Mouse (Mus musculus) E14TG2a.4 (cell line): ENCODE results near the gene Gm10134.

Source experiments
- H3K27me3 ChIP-seq: 2 replicates; pipeline ENCODE4 v1.6.1; 2014; ENCODE audit warnings: low read length, control low read depth; ENCODE audit not compliant: insufficient read depth
- H3K36me3 ChIP-seq: 2 replicates; pipeline ENCODE4 v1.6.1; 2014; ENCODE audit warnings: low read length, control low read depth; ENCODE audit not compliant: insufficient read depth
- H3K4me1 ChIP-seq: replicated peaks from 2 replicates; pipeline ENCODE4 v1.6.1; 2014; ENCODE audit warnings: low read depth, low read length, control low read depth
- H3K4me3 ChIP-seq: replicated peaks from 2 replicates; pipeline ENCODE4 v1.5.1; 2014; ENCODE audit warnings: mild to moderate bottlenecking, low read length
- H3K9me3 ChIP-seq: 2 replicates; pipeline ENCODE4 v1.6.1; 2014; ENCODE audit warnings: low read length, control low read depth
- CTCF ChIP-seq: conservative IDR thresholded peaks from 2 replicates; pipeline ENCODE4 v1.5.1; 2014; ENCODE audit warnings: low read length
- NANOG ChIP-seq: IDR thresholded peaks from 2 replicates; pipeline ENCODE4 v1.6.1; 2014; ENCODE audit warnings: borderline replicate concordance, low read length, mixed read lengths
- POU5F1 ChIP-seq: IDR thresholded peaks from 2 replicates; pipeline ENCODE4 v1.6.1; 2014; ENCODE audit warnings: low read length, borderline replicate concordance

Gm10134 gene

GRCm38 (mm10) chr2:28513431-28514370, 7.8 kb downstream of the Gm10134 start:
- Histone ChIP-seq H3K27me3 (0 out of 2 replicates have a peak, but pooled peaks cover 4% of the 10 kb centered on the region), H3K4me1 (peaks cover 88% of the 10 kb centered on the region), H3K36me3 (peaks cover 23% of the 10 kb centered on the region), H3K9me3 (no peaks in the 10 kb centered on the region), H3K4me3 (peak overlapping the region; percentile 84)
- TF ChIP-seq CTCF (no peak), NANOG (no peak), POU5F1 (no peak)

GRCm38 (mm10) chr2:28514489-28514888, 8.6 kb downstream of the Gm10134 start:
- H3K27me3 ChIP-seq: 0 out of 2 replicates have a peak, but pooled peaks cover 4% of the 10 kb centered on the region
- H3K4me1 ChIP-seq: peaks cover 88% of the 10 kb centered on the region
- peaks cover 27% of the 10 kb centered on the region for H3K36me3 ChIP-seq
- TF ChIP-seq CTCF (peak; percentile 99), POU5F1 (no peak), NANOG (no peak)
- no peaks in the 10 kb centered on the region for H3K9me3 ChIP-seq
- H3K4me3 ChIP-seq: peak overlapping the region; percentile 84

- Histone ChIP-seq H3K27me3 (0 out of 2 replicates have a peak, but pooled peaks cover 4% of the 10 kb centered on the region), H3K36me3 (peaks cover 39% of the 10 kb centered on the region), H3K9me3 (no peaks in the 10 kb centered on the region), H3K4me1 (peaks cover 90% of the 10 kb centered on the region), H3K4me3 (no peak overlapping the region)
- TF ChIP-seq NANOG: no peak
- peak; percentile 96 for TF ChIP-seq CTCF
Measured at GRCm38 (mm10) chr2:28517206-28517909, 11.5 kb downstream of the Gm10134 start.

- peaks cover 44% of the 10 kb centered on the region for H3K36me3 ChIP-seq
- H3K4me1 ChIP-seq: peaks cover 95% of the 10 kb centered on the region
- no peaks in the 10 kb centered on the region for H3K9me3 ChIP-seq
- no peaks in the 10 kb centered on the region for H3K27me3 ChIP-seq
- no peak for TF ChIP-seq POU5F1
- TF ChIP-seq CTCF: no peak
- TF ChIP-seq NANOG: peak; percentile 23; the same call in 1 of the 2 replicates
- no peak overlapping the region for H3K4me3 ChIP-seq
Measured at GRCm38 (mm10) chr2:28518231-28518630, 12.3 kb downstream of the Gm10134 start.

GRCm38 (mm10) chr2:28520581-28520980, 14.7 kb downstream of the Gm10134 start:
- Histone ChIP-seq H3K36me3 (peaks cover 38% of the 10 kb centered on the region), H3K4me1 (peaks cover 98% of the 10 kb centered on the region), H3K27me3 (no peaks in the 10 kb centered on the region), H3K4me3 (0 out of 2 replicates have a peak overlapping the region, but pooled peaks have one; percentile 10), H3K9me3 (no peaks in the 10 kb centered on the region)
- no peak for TF ChIP-seq CTCF
- TF ChIP-seq POU5F1: no peak
- TF ChIP-seq NANOG: no peak

GRCm38 (mm10) chr2:28521571-28522151, 15.8 kb downstream of the Gm10134 start:
- Histone ChIP-seq H3K27me3 (no peaks in the 10 kb centered on the region), H3K36me3 (peaks cover 28% of the 10 kb centered on the region), H3K4me3 (no peak overlapping the region), H3K4me1 (peaks cover 99% of the 10 kb centered on the region), H3K9me3 (no peaks in the 10 kb centered on the region)
- no peak for TF ChIP-seq CTCF
- TF ChIP-seq POU5F1: no peak
- TF ChIP-seq NANOG: no peak

GRCm38 (mm10) chr2:28522166-28522565, 16.3 kb downstream of the Gm10134 start:
- no peaks in the 10 kb centered on the region for H3K27me3 ChIP-seq
- H3K9me3 ChIP-seq: no peaks in the 10 kb centered on the region
- TF ChIP-seq NANOG (no peak), CTCF (no peak), POU5F1 (no peak)
- no peak overlapping the region for H3K4me3 ChIP-seq
- peaks cover 100% of the 10 kb centered on the region for H3K4me1 ChIP-seq
- peaks cover 26% of the 10 kb centered on the region for H3K36me3 ChIP-seq

GRCm38 (mm10) chr2:28523643-28524117, 17.8 kb downstream of the Gm10134 start:
- Histone ChIP-seq H3K4me1 (peaks cover 100% of the 10 kb centered on the region), H3K27me3 (no peaks in the 10 kb centered on the region), H3K4me3 (peak overlapping the region; percentile 20), H3K36me3 (peaks cover 21% of the 10 kb centered on the region), H3K9me3 (no peaks in the 10 kb centered on the region)
- TF ChIP-seq CTCF (no peak), POU5F1 (no peak), NANOG (no peak)
